Mouse (Mus musculus): Measurements from ENCODE around the gene Bcas1.
A peak's percentile ranks its signal among the peaks of the same experiment; 100 is the strongest.

Gene Bcas1

DNA sequence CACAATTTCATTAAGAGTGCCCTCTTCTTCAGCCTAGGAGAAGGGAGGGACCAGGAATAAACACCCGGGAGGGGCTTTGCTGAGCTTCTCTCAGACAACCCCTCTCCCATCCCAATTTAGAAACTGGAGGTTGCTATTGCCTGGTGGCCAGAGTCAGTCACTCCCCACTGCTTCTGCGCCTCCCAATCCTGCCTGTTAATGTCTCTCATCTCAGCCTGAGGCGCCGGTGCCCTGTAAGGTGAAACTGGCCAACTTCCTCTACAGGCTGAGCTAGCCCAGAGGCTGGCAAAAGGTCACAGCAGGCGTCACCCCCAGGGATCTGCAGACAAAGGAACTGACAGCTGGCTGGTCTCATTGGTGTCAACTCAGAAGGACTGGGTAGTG lies 82.2 kb downstream of the Bcas1 start:
- no peak for DNase-seq

DNA sequence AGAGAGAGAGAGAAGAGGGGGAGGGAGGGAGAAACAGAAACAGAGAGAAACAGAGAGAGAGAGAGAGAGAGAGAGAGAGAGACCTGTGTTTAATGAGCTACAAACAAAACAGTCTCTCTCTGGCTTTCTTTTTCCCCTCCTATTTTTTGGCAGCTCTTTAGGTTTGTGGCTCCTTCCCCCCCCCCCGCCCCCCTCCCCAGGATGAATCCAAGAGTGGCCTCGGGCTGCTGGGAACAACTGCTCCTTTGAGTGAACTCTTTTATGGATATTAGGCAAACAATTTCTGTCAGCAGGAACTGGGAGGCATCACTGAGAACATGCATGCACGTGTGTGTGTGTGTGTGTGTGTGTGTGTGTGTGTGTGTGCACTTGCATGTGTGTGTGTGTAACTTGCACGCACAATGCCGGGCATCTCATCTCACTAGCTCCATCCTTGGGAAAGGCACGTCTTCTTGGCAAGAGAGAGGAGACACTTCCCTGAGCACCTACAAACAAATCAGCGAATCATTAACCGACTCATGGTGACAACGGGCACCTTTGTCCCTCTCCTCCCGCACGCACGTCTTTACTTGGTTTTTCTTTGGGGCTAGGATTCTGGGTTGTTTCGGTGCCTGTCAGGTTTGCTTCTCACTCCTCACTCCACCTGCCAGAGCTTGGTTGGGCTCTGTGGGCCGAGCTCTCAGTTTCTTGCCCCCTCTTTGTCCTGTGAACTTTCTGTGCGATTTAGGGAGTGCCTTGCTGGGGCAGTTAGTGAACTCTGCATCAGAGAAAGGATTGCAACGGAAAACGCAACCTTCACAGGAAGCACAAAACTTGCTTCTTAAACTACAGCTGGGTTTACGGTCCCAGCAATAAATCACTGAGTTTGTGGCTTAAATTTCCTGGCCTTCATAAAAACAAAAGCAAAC lies 82.9 kb downstream of the Bcas1 start:
- no peak for DNase-seq

DNA sequence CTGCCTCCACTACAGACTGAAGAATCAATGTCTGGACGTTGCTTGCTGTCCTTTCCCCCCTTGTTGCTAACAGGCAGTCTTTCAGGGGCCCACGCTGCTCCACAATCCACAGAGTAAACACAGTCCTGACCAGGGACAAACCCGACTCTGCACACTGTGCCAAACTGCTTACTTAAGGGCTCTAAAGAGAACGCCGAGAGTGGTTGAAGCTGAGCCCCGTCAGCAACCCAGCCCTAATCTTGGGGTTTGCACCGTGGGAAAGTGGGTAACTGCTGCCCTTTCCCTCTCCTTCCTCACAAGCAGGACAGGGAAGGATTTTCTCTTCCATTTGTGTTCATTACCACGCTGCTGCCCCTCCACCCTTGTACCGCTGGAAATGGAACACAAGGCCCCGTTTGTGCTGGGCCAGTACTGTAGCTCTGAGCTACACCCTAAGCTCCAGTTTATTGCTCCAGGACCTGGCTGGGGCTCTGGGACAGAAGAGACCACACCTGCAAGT lies 83.8 kb downstream of the Bcas1 start:
- DNase-seq = no peak

DNA sequence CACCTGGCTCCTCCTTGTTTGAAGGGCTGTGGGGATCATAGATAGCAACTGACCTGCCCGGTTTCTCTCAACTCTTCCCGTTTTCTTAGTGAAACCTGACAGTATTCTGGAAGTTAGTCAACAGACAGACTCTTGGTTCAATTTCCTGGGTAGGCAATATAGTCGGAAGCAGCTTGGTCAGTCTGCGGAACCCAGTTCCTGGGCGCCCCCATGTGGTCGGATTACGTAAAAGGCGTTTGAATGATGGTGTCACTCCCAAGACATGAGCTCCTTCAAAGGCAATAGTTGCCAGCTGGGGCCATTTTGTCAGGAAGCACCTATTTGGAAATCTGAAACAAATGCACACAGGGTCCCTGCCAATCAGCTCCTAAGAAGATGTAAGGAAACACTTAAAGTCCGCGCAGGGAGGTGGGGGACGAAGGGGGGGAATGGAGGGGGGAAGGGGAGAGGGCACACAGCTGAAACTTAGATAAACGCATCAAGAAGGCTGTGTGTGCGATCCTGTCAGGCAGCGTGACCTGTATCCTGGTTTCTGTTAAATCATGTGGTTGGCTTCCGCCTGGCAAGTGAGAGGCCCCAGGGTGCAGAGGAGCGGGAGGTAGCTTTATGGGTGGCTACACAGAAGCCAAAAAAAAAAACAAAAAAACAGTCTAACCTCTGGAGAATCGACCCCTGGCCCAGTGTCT lies 84.4 kb downstream of the Bcas1 start:
- DNase-seq = peak; percentile 77

DNA sequence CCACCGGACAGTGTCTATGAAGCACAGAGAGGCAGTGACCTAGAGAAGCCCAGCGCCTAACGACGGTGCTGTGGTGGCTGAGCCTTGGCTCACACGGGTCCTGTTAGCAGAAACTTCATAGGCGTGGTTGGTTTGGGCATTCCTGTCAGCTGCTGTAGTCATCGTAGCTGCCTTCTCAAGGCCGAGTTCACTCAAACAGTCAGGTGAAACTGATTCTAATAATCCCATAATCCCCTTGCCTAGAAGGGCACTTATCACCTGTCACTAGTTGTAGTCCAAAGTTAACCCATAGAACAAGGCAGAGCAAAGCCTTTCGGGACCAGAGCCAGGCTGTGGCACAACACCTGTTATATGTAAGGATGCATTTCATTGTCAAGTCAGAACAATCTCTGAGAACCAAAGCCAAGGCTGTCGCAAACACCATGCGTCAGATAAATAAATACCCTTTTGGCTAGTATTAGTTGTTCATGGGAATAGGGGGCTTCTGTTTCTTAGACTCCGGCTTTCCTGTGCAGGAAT lies 85.3 kb downstream of the Bcas1 start:
- DNase-seq = no peak

DNA sequence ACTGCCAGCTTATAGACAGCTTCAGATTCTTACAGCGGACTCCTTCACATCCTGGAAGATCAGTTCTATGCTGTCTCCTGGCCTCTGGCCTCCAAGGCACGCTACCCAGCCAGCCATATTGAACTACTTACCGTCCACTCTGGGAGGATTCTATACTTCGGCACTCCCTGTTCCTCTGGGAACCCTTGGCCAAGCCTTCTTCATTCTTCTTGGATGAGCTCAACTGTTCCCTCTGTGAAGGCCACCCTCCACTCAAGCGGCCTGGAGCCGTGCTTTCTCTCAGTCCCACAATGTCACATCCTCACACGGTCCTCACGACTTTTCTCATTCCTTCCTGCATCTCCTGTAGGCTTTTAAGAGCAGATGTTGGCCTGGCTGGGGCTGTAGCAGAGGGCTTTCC lies 86.5 kb downstream of the Bcas1 start:
- no peak for DNase-seq

DNA sequence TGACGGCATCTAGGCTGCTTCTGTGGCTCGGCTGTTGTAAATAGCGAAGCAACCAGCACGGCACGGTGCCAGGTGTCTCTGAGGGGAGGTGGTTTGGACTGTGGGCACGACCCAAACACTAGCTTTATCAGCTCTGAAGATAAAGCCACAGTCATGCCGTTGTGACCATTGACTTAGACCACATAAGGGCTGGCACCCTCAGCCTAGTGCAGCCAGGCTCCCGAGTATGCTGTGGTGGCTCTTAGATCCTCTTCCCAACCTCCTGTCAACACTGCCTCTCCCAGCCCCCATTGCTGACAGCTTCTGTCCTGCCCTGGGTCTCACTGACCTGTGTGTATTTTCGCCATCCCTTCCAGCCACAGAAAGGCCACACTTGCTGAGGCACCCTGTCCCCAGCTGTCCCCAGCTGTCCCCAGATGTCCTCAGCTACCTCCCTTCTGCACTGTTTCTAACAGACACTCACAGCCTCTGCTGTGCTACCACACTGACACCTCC lies 91.3 kb downstream of the Bcas1 start:
- no peak for DNase-seq

DNA sequence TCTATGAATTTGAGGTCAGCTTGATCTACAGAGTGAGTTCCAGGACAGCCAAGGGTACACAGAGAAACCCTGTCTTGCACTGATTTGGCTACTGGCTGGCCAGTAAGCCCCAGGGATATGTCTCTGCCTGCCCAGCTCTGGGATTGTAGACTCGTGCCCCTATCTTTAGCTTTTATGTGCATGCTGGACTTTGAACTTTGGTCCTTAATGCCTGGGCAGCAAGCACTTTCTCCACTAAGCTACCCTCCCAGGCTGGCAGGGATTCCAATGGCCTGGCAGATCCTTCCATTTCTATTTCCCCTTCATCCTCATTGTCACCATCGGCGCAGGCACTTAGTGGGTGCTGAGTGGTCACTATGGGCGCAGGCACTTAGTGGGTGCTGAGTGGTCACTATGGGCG lies 92.5 kb downstream of the Bcas1 start:
- no peak for DNase-seq

DNA sequence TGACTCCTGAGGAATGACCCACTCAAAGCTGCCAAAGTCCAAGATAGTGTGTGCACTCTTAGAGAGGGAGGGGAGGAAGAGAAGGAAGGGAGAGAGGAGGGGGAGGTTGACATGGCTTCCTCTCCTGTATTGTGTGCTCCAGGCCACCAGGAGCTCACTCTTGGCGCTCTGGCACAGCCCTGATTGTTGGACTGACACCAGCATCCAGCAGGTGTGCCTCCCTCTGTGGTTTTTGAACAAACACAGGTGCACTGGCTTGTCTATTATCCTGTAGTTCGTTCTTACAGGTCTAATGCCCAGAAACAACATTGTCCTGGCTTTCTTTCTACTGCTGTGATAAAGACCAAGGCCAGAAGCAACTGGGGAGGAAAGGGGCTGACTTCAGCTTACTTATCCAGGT lies 95.8 kb downstream of the Bcas1 start:
- DNase-seq = no peak

DNA sequence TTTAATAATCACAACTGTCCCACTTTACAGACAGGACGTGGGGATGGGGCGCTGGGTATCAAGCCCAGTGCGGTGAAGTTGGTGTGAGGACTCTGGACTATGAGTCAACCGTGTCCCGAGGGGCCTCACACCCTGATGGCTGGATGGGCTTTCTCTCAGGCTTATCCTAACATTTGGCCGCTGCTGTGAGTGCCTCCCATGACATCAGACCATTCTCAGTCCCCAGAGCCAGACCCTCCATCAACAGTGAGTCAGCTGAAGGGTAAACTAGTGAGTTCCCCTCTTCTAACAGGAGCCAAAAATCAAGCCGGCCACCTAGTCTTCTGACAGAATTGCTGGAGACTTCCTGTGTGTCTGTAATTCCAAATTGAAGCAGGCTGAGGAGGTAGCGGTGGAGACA lies 97.2 kb downstream of the Bcas1 start:
- DNase-seq = no peak

DNA sequence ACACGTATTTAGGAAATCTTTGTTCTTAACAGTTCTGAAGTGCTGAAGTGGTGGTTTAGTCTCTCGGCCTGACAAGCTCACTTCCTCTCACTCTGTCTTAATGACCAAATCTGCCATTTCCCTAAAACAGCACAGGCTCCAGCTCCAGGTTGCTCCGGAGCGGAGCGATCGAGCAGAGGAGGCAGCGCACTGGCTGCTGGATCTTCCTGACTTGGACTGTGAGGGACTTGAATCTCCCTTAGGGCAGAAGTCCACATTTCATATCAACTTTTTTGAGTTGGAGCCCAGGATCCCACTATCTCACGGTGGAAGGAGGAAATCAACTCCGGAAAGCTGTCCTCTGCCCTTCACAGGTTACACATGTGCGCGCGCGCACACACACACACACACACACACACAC lies 97.7 kb downstream of the Bcas1 start:
- no peak for DNase-seq

DNA sequence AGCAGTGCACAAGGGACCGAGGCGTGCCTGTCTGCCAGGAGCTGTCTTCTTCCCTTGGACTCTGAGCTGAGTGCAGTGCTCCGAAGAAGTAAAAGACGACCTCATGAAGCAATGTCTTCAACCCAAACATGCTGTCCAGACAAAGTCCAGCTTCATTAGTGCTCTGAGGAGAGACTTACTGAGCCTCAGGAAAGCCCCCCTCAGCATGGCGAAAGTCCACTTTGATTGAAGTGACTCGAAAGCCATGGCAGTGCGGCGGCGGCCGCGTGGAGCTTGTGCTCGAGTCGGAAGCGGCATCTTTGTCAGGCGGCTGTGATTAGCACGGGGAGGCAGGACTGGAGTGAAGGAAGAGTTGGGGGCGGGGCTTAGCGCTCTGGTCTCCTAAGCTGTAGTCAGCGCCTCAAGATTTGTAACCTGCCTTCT lies 103.7 kb downstream of the Bcas1 start:
- peak; percentile 70 for DNase-seq

DNA sequence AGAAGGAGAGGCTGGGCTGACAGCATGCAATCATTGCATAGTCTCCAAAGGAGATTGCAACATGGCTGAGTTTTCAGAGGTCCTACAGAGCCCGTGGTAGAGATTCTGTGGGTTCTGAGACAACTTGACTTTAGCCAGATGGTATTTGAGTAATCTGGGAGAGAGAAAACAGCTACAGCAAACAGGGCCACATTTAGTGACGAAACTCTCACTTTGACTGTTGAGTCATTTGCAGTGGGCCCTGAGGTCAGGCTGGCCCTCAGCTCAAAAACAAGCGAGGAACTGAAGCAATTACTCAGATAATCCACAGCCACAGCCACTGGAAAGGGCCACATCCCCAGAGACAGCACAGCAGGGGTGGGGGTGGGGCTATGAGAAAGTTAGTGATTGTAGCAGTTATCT lies 105.6 kb downstream of the Bcas1 start:
- DNase-seq = no peak

DNA sequence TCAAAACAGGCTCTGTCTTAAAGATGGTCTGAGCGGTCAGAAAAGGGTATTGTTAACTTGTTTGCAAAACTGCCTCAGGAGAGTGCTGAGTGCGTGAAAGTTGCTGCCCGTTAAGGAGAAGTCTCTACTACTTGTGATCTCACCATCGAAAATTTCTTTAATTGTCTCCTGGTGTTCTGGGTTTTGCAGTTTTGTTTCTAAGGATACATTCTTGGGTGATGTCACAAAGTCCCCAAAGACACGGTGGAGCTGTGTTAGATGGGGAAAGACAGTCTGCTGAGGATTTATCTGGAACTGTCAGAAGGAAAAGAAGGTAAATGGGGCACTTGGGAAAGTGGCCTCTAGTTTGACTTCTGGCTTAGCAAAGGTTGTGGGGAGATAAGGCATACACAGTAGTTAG lies 106.1 kb downstream of the Bcas1 start:
- DNase-seq = no peak

DNA sequence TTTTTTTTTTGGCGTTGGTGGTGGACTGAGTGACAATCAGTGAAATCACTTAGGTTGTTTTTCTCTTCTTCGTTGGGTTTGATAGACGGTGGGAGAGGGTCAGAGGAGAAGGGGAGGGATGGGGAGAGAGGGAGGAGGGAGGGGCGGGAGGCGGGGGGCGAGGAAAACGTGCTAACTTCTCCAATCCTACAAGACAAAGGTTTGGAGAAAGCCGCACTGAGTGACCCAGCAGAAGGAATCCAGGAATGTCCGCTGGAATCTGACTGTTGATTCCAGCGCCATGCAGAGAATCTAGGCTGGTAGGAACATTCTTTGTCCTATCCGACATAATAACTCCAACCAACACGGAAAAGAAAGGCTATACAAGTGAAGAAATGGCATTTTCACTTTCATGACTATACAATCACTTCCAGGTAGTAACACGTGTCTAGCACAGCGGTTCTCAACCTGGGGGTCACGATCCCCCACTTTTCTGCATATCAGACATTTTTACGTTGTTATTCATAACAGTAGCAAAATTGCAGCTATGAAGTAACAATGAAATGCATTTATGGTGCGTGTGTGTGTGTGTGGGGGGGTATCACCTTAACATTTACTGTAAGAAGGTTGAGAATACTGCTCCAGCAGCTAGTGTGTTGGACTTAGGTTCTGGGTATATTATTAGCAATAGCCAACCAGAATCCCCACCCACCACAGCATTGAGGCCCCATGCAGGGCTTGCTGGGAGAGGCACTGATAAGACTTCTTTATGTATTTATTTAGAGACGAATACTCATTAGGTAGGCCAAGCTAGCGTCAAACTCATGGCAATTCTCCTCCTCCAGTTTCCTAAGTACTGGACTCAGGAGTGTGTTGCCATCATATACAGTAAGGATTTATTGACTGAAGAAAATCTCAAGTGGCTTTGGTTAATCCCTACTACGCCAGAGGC lies 107.8 kb downstream of the Bcas1 start:
- DNase-seq = peak; percentile 55

DNA sequence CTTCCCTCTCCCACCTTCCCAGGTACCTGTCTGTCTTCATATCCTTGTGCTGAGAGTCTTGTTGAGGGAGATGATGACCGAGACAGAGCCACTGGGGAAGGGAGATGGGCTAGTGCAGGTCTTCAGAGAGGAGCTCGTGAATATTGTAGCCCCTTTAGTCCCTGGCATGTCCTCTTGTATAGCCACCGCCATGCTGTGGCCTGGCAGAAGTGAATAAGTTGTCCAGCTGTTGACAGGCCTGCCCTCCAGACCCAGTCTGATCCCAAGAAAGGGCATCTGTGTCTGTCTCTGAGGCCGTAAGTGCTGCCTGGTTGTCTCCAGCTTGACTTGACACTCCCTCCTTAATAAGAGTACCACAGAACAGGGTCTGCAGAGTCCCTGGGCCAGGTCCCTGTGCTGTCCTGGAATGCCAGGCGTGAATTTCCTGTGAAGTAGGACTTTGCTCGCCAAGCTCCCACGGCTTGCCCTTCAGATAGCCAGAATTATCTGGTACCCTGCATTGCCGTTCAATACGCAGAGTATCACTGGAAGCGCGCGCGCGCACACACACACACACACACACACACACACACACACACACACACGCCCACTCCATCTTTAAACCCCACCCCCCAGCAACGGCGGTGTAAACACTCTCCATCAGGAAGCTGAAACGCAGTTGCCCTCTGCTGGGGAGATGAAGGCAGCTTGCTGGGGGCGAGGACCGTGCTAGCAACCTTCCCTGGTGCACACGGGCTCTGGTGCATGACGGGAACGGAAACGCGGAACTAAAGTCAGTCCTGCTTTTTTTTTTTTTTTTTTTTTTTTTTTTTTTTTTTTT lies 108.7 kb downstream of the Bcas1 start:
- DNase-seq = peak; percentile 87

DNA sequence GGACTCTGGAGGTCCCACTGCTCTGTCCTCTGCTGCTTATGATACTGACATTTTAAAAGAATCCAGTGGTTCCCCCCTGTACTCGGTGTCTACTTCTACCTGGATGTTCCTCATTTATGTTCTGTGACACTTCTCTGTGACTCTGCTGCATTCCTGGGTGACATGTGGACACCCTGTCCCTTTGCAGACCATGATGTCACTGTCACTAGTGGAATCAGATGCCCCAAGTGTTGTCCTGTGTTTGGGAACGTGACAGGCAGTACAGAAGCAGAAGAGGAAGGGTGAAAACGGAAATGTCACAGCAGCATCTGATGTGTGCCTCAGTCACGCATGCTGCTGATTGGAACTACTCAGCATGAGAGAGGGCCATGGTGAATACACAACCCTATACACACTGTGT lies 110.9 kb downstream of the Bcas1 start:
- DNase-seq = no peak

DNA sequence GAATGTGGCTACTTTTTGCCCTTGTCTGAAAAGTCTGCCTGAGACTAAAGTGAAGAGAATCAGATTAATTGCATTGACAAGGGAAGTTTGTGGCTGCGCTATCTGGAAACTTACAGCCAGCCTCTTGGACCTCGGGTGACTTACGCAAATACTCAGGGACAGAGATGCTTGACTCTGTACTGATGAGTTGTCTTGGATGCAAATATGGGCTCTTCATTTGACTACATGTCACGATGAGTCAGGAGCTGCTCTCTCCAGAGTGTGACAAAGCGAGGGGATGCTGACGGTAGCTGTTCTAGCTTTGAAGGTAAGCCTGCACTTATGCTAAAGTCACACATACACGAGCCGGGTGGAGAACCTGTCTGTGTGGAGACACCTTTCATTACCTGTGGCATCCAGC lies 111.3 kb downstream of the Bcas1 start:
- DNase-seq = no peak

DNA sequence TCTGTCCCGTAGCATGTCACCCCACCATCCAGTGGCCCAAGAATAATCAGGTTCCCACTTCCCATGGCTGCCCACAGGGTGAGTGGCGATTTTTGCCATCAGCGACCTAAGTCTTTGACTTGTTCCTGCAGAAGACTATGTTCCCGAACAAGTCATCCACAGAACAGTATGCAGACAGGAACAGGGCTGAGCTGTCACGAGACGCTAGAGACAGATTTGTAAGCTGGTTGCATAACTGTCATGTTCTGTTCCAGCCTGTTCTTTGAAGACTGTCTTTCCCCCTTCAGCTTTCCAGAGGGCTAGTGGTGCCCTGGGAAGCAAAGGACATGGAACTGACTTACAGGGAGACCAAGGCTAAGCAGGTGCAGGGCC lies 116.7 kb downstream of the Bcas1 start:
- DNase-seq = no peak

DNA sequence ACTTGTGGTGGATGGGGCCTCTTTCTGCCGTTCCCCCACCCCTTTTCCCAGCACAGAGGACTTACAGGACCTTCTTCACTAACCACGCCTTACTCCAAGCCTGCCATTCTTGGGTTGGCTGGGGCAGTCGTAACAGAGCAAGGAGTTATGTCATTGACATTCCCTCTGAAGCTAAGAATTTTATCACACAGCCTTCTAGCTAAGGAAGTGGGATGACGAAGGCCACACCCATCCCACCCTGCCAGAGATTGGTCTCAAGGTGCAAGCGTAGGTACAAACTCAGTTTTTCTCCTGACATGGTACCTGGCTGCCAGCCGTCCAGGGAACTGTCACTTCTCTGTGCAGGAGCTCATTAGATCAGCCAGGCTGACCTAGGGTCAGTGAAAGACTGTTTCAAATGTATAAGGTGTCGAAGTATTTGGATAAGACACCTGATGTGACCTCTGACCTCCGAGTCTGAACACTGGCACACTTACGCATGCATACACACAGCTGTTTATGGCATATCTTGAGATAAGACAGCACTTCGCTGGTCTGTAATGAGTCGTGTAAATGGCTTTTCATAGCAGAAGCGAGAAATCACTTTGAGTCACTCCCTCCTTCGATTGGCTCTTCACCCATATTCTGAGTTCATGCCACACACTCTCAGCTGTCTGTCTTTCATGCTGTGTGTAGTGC lies 117.2 kb downstream of the Bcas1 start:
- DNase-seq = no peak

DNA sequence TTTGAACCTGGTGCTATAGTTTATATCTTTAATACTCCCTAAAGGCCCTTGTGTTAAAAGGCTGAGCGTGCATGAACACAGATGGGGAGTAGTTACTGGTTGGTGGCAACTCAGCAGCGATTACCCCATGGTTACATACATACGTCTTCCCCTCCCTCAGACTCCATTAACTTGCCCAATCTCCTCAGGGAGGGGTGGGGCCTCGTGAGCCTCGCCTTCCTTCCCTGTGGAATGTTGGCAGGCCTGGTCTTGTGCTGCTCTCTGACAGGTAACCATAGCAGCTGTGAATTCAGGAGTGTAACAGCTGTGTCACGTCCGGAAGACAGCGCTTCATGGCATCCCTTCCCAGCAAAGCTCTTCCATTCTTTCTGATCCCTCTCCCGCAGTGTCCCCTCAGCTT lies 118.7 kb downstream of the Bcas1 start:
- no peak for DNase-seq

Data from liver (tissue).